Mouse (Mus musculus) gastrocnemius, postnatal 14 days (tissue): ENCODE data around the gene Cald1. TPM values are rescaled to one million over a fixed set of nuclear protein-coding genes. Genes with fewer than 3 reads are reported as not detected.

ENCODE experiments used
- DNase-seq: peaks from one replicate; pipeline ENCODE4 v3.0.0; 2021; ENCODE audit warnings: mixed read lengths
- intact Hi-C: fragments of 180-260 bp; cut with DNase I; formaldehyde crosslinking; loops from one replicate; pipeline ENCODE4 v1.15.1; 2025; ENCODE audit warnings: low total_unique reads
- long read RNA-seq, 2 experiments: library from polyadenylated mRNA; stranded (forward); transcript quantifications; one replicate each; pipeline ENCODE4 v2.0.0; 2021
- total RNA-seq, 2 experiments: library from RNA; stranded (reverse); gene quantifications; 2 replicates each; pipeline ENCODE4 v1.2.3; 2021

The Cald1 gene
- total RNA-seq, result 10 to 100 TPM; 51.7 to 53.7 TPM
- long read RNA-seq, experiment 1, full-length matches to known transcripts, result 15 of 26 reads
- long read RNA-seq, experiment 1, partial matches to known transcripts, result 3 of 26 reads
- long read RNA-seq, experiment 1, other reads (novel, unspliced or antisense), result 8 of 26 reads
- long read RNA-seq, experiment 2, full-length matches to known transcripts, result 17 of 27 reads
- long read RNA-seq, experiment 2, partial matches to known transcripts, result 5 of 27 reads
- long read RNA-seq, experiment 2, other reads (novel, unspliced or antisense), result 5 of 27 reads

GRCm38 (mm10) chr6:34598121-34599065 lies at the start of gene Cald1:
Gene Cald1 (plus strand): TSS chr6:34598500.
- intact Hi-C loops, result no loop called here
- DNase-seq, result peak; percentile 48

GRCm38 (mm10) chr6:34549017-34549416 lies 49.3 kb upstream of the Cald1 start:
- DNase-seq, result peak; percentile 69
- intact Hi-C loops, result loop anchor here (2.0 kb wide), 1 partner anchor 206 kb away; no protein-coding TSS in a partner anchor

- intact Hi-C loops, result no loop called here
Observed at GRCm38 (mm10) chr6:34552489-34553157, 45.7 kb upstream of the Cald1 start.

GRCm38 (mm10) chr6:34554291-34554997 lies 43.9 kb upstream of the Cald1 start:
- DNase-seq, result no peak
- intact Hi-C loops, result no loop called here

More at GRCm38 (mm10) chr6:34552489-34553157, 45.7 kb upstream of the Cald1 start:
- no peak for DNase-seq

GRCm38 (mm10) chr6:34559521-34559920 lies 38.8 kb upstream of the Cald1 start:
- intact Hi-C loops, result no loop called here
- DNase-seq, result no peak

- DNase-seq, result no peak
Observed at GRCm38 (mm10) chr6:34565176-34565880, 33.0 kb upstream of the Cald1 start.

GRCm38 (mm10) chr6:34567298-34567697 lies 31.0 kb upstream of the Cald1 start:
- DNase-seq, result no peak
- intact Hi-C loops, result no loop called here

More at GRCm38 (mm10) chr6:34565176-34565880, 33.0 kb upstream of the Cald1 start:
- intact Hi-C loops, result no loop called here

- intact Hi-C loops, result no loop called here
- no peak for DNase-seq
Observed at GRCm38 (mm10) chr6:34579504-34580068, 18.7 kb upstream of the Cald1 start.

GRCm38 (mm10) chr6:34583365-34583764 lies 14.9 kb upstream of the Cald1 start:
- DNase-seq, result no peak
- intact Hi-C loops, result no loop called here

- DNase-seq, result no peak
- intact Hi-C loops, result no loop called here
Observed at GRCm38 (mm10) chr6:34588066-34588465, 10.2 kb upstream of the Cald1 start.

- intact Hi-C loops, result no loop called here
- no peak for DNase-seq
Observed at GRCm38 (mm10) chr6:34590716-34591115, 7.6 kb upstream of the Cald1 start.

- intact Hi-C loops, result no loop called here
- no peak for DNase-seq
Observed at GRCm38 (mm10) chr6:34593353-34593752, 4.9 kb upstream of the Cald1 start.

GRCm38 (mm10) chr6:34597316-34597715 lies 984 bp upstream of the Cald1 start:
- DNase-seq, result no peak
- intact Hi-C loops, result no loop called here

- no peak for DNase-seq
- intact Hi-C loops, result no loop called here
Observed at GRCm38 (mm10) chr6:34599171-34599570, 871 bp downstream of the Cald1 start.

- intact Hi-C loops, result no loop called here
- no peak for DNase-seq
Observed at GRCm38 (mm10) chr6:34599631-34600111, 1.4 kb downstream of the Cald1 start.

- no peak for DNase-seq
- intact Hi-C loops, result no loop called here
Observed at GRCm38 (mm10) chr6:34600850-34601249, 2.5 kb downstream of the Cald1 start.

GRCm38 (mm10) chr6:34602091-34602490 lies 3.8 kb downstream of the Cald1 start:
- DNase-seq, result no peak
- intact Hi-C loops, result no loop called here

- intact Hi-C loops, result no loop called here
- no peak for DNase-seq
Observed at GRCm38 (mm10) chr6:34606407-34606806, 8.1 kb downstream of the Cald1 start.
